Mouse (Mus musculus): ENCODE results near the gene Tmem91. TPM values are rescaled to one million over a fixed set of nuclear protein-coding genes. Genes with fewer than 3 reads are reported as not detected.

Tmem91 gene
- not detected for polyA plus RNA-seq (2015; fragmentation: Illumina TruSeq; extraction: RNeasy Lipid Tissue Mini Kit (QIAGEN cat#74804); ENCODE audit: insufficient read depth, low read depth, low replicate concordance)

DNA sequence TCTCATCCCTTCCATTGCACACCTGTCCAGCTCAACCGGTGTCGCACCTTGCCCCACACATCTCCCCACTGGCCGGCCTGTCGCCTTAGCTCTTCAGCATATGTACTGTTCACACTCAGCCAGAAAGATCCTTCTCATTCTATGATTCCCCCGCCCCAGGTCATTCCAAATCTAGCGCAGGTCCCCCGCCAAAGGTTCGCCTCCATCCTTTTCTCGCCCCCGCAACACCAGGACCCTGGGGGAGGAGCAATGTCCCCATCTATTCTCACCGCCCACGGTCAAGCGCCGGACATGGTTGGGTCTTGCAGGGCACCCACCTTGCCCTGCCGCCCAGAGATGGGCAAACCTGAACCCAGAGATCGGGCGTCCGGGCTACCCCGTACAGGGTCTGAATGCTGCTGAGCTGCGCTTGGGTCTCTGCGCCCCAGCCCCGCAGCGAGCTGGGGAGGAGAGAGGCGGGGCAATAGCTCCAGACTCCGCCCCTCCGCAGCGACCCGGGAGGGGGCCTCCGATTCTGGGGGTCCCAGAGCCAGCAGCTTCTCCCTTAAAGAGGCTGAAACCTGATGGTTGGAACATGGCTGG is at the start of gene Tmem91:
Gene Tmem91 (minus strand): TSS at position 448 of the 582 bp plus-strand sequence.

DNA sequence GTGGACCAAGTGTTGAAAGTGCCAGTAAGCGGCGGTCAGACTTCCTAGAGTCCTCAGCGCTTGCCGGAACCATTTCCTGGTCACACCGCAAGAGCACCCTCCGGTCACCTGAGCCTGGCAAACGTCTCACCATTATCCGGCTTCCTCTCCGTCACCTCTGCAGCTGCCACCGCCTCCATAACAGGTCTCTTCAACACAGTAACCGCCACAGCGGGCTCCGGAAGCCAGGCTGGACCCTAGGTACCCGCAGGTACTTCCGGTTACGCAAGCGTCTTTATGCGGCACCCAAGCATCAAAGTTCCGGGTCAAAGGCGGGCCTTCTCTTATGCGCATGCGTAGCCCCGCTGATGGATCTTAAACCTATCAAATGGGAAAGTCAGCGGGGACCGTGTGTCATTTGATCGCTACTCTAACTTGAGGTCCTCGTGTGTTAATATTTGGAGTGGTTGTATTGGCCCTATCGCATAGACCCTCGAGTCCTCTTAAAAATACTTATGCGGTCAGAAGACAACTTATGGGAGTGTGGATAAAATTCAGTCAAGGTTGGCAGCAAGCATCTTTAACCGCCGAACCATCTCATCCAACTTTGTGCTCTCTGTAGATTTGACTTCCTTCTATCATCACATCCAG is 43.9 kb upstream of the Tmem91 start, which contains the start of gene Ccdc97:
Gene Ccdc97 (minus strand): TSS at position 301 of the 630 bp plus-strand sequence.

DNA sequence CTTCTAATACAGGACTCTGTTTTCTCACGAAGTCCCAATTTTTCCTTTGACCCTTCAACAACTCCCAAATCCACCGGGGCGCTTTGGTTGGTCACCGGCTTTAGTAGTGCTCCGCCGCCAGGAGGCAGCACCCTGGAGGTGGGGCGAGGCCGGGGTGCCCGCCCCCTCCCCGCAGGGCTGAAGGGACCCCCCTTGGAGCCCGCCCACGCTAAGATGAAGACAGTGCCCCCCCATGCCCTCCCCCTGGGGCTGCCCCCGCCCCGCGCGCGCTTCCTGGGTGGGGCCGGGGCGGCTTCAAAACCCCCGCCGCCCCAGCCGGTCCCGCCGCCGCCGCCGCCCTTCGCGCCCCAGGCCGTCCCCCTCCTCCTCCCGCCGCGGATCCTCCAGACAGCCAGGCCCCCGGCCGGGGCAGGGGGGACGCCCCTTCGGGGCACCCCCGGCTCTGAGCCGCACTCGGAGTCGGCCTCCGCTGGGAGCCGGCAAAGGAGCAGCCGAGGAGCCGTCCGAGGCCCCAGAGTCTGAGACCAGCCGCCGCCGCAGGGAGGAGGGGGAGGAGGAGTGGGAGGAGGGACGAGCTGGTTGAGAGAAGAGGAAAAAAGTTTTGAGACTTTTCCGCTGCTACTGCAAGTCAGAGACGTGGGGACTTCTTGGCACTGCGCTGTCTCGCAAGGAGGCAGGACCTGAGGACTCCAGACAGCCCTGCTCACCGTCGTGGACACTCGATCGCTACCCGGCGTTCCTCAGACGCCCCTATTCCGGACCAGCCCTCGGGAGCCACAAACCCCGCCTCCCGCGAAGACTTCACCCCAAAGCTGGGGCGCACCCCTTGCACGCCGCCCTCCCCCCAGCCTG is 11.9 kb upstream of the Tmem91 start, which contains the start of gene Tgfb1:
Gene Tgfb1 (plus strand): TSS at position 323 of the 852 bp plus-strand sequence.

DNA sequence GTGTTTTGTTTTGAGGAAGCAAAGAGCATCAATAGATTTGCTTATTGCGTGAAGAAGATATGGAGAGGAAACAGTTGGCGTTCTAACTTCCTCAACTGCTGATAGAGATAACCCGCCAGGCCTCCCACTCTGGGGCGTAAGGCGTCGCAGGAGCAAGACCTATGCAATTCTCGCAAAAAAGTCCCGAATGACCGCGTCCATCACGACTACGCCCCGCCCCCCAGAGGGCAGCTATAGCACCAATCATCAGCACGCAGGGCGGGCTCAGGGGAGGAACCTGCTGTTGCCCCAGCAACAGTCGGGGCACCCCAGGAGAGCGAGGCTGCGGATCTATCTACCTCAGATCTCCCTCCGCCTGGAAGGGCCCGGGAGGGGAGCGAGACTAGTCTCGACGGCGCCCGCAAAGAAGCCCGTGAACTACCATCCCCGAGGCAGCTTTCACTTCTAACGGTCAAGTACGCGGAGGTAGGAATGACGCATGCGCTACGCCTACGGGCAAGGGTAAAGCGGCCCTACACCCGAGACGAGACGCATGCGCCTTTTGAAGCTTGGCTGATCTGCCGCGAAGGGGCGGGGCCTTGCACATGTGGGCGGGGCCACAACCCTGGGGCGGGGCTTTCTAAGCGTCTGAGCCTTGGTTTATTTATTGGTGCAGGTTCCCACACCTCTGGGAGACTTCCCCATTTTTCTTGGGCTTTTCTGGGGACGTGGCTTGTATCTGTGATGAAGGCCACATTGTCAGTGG is 5.7 kb upstream of the Tmem91 start, which contains the start of gene B9d2:
Gene B9d2 (plus strand): TSS at position 267 of the 745 bp plus-strand sequence.

DNA sequence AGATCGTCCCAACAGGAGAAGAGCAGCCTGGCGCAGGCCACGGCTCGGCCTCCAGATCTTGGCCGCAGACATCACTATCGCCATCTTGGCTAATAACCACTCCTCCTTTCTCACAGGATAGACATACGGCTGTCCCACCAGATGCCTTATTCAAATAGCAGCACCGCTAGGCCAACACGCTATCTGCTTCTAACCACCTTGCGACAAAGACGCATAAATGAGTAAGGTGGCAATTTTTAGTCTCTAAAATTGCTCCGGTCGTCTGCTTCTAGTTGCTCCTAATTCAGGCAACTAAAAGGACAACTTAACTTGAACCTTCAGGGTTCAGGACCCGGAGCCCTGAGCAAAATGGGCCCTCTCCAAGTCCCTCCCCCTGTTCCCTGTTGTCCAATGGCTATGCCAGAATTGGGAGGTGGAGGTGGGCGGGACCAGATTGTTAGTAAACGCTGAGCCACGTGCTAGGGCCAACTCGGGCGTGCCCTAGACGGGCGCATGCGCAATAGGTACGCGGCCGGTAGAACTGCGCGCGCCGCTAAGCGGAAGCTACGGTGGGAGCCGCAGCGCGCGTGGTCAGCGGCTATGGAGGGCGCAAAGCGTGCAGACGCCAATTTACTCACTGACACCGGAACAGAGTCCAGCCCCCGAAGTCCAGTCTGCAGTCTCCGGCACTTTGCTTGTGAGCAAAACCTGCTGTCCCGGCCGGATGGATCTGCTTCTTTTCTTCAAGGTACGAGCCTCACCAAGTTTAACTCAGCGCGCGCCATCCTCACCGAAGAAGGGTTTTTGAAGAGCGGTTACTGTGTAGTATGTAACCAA is 16.1 kb downstream of the Tmem91 start, which contains the start of the genes Bckdha and Exosc5:
Gene Bckdha (minus strand): TSS at position 325 of the 816 bp plus-strand sequence.
Gene Exosc5 (plus strand): TSS at position 508 of the 816 bp plus-strand sequence.

DNA sequence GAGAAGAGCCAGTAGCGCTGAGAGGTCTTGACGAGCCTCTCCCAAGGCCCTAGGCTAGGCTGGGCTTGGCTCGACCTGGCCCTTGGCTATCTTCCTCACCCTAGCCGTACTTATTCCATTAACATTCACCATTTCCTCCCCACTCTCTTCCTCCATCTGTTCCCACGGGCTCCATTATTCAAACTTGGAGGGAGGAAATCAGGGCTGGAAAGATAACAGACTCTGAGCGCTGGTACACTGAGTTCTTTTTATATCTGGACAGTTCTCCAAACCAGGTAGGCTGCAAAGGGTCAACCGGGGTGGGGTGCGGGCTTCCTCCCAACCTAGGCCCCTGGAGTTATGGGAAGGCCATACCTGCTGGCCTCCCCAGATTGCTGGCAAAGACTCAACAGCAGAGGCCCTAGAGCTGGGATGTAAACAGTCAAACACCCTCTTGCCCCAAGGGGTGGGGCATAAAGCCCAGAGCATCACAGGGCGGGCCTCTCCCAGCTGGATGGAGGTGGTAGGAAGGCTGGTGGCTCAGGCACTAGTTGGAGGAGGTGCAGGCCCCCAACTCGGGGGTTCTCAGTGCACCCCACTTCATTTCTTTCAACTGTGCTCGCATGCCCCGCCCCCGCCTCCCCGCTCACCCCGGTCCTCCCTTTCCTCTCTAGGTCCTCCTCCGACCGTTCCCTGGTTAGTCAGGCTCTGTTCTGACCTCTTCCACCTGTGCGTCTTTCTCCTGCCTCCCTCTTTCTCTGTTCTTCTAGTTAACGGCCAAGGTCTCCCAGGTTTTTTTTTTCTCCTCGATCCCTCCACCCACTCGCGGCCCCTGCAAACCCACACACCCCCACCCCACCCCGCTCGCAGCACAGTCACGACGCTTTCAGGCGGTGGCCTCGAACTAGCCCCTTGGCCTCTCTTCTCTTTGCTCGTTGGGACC is 48.2 kb downstream of the Tmem91 start, which contains the start of gene B3gnt8:
Gene B3gnt8 (plus strand): TSS at position 146 of the 922 bp plus-strand sequence.

Other genes with a start within 250 kb of the Tmem91 start
- gene Ceacam1, start 197.6 kb downstream of the Tmem91 start, polyA plus RNA-seq (2015; fragmentation: Illumina TruSeq; extraction: RNeasy Lipid Tissue Mini Kit (QIAGEN cat#74804); ENCODE audit: insufficient read depth, low read depth, low replicate concordance), result 10.8 TPM
- not detected for gene Ceacam2, start 135.3 kb downstream of the Tmem91 start, polyA plus RNA-seq (2015; fragmentation: Illumina TruSeq; extraction: RNeasy Lipid Tissue Mini Kit (QIAGEN cat#74804); ENCODE audit: insufficient read depth, low read depth, low replicate concordance)
- not detected for gene Erich4, start 59.3 kb downstream of the Tmem91 start, polyA plus RNA-seq (2015; fragmentation: Illumina TruSeq; extraction: RNeasy Lipid Tissue Mini Kit (QIAGEN cat#74804); ENCODE audit: insufficient read depth, low read depth, low replicate concordance)
- gene Dmac2, start 55.8 kb downstream of the Tmem91 start, polyA plus RNA-seq (2015; fragmentation: Illumina TruSeq; extraction: RNeasy Lipid Tissue Mini Kit (QIAGEN cat#74804); ENCODE audit: insufficient read depth, low read depth, low replicate concordance), result 14.6 TPM
- 1.2 TPM for gene B3gnt8, start 48.5 kb downstream of the Tmem91 start, polyA plus RNA-seq (2015; fragmentation: Illumina TruSeq; extraction: RNeasy Lipid Tissue Mini Kit (QIAGEN cat#74804); ENCODE audit: insufficient read depth, low read depth, low replicate concordance)
- 34.9 TPM for gene Bckdha, start 16.2 kb downstream of the Tmem91 start, polyA plus RNA-seq (2015; fragmentation: Illumina TruSeq; extraction: RNeasy Lipid Tissue Mini Kit (QIAGEN cat#74804); ENCODE audit: insufficient read depth, low read depth, low replicate concordance)
- 14.8 TPM for gene Exosc5, start 16.0 kb downstream of the Tmem91 start, polyA plus RNA-seq (2015; fragmentation: Illumina TruSeq; extraction: RNeasy Lipid Tissue Mini Kit (QIAGEN cat#74804); ENCODE audit: insufficient read depth, low read depth, low replicate concordance)
- 5.2 TPM for gene B9d2, start 5.6 kb upstream of the Tmem91 start, polyA plus RNA-seq (2015; fragmentation: Illumina TruSeq; extraction: RNeasy Lipid Tissue Mini Kit (QIAGEN cat#74804); ENCODE audit: insufficient read depth, low read depth, low replicate concordance)
- 9.3 TPM for gene Tgfb1, start 11.8 kb upstream of the Tmem91 start, polyA plus RNA-seq (2015; fragmentation: Illumina TruSeq; extraction: RNeasy Lipid Tissue Mini Kit (QIAGEN cat#74804); ENCODE audit: insufficient read depth, low read depth, low replicate concordance)
- gene Ccdc97, start 43.9 kb upstream of the Tmem91 start, polyA plus RNA-seq (2015; fragmentation: Illumina TruSeq; extraction: RNeasy Lipid Tissue Mini Kit (QIAGEN cat#74804); ENCODE audit: insufficient read depth, low read depth, low replicate concordance), result 13.9 TPM
- gene Hnrnpul1, start 79.6 kb upstream of the Tmem91 start, polyA plus RNA-seq (2015; fragmentation: Illumina TruSeq; extraction: RNeasy Lipid Tissue Mini Kit (QIAGEN cat#74804); ENCODE audit: insufficient read depth, low read depth, low replicate concordance), result 15.3 TPM
- gene Axl, start 113.5 kb upstream of the Tmem91 start, polyA plus RNA-seq (2015; fragmentation: Illumina TruSeq; extraction: RNeasy Lipid Tissue Mini Kit (QIAGEN cat#74804); ENCODE audit: insufficient read depth, low read depth, low replicate concordance), result 25.0 TPM
- 7.6 TPM for gene Cyp2s1, start 141.7 kb upstream of the Tmem91 start, polyA plus RNA-seq (2015; fragmentation: Illumina TruSeq; extraction: RNeasy Lipid Tissue Mini Kit (QIAGEN cat#74804); ENCODE audit: insufficient read depth, low read depth, low replicate concordance)
- not detected for gene Cyp2b10, start 222.5 kb upstream of the Tmem91 start, polyA plus RNA-seq (2015; fragmentation: Illumina TruSeq; extraction: RNeasy Lipid Tissue Mini Kit (QIAGEN cat#74804); ENCODE audit: insufficient read depth, low read depth, low replicate concordance)

Measured in pancreas, adult 10 weeks (tissue).